Mouse (Mus musculus) spleen, adult 2 months (tissue): Measurements from ENCODE around the gene Sh2b3. TPM values are rescaled to one million over a fixed set of nuclear protein-coding genes. Genes with fewer than 3 reads are reported as not detected.

Experiments
- DNase-seq, 2 experiments: peaks; one replicate each; pipeline versions ENCODE4 v3.0.0 to v3.0.0-alpha.2; 2012 to 2021; ENCODE audit warnings: low spot score in 2 of 2, low read depth in 1 of 2
- H3K27ac ChIP-seq: fragments of 200-500 bp; 2 replicates; pipeline ENCODE4 v1.5.1; 2012; ENCODE audit warnings: low read length, inconsistent platforms; ENCODE audit not compliant: insufficient read depth
- H3K27me3 ChIP-seq: fragments of 200-500 bp; 2 replicates; pipeline ENCODE4 v1.6.1; 2012; ENCODE audit warnings: mild to moderate bottlenecking, moderate library complexity, low read length, inconsistent platforms; ENCODE audit not compliant: control insufficient read depth, insufficient read depth
- H3K36me3 ChIP-seq: fragments of 200-500 bp; 2 replicates; pipeline ENCODE4 v1.6.1; 2012; ENCODE audit warnings: mild to moderate bottlenecking, low read length, inconsistent platforms; ENCODE audit not compliant: control insufficient read depth, insufficient read depth
- H3K4me1 ChIP-seq: fragments of 200-500 bp; 2 replicates; pipeline ENCODE4 v1.6.1; 2011; ENCODE audit warnings: inconsistent platforms; ENCODE audit not compliant: control insufficient read depth, insufficient read depth, insufficient read length
- H3K4me3 ChIP-seq: fragments of 200-500 bp; 2 replicates; pipeline ENCODE4 v1.5.1; 2011; ENCODE audit warnings: mild to moderate bottlenecking, inconsistent platforms; ENCODE audit not compliant: insufficient read depth, insufficient read length; ENCODE audit errors: extremely low read depth
- CTCF ChIP-seq: fragments of 200-500 bp; IDR thresholded peaks from 2 replicates; pipeline ENCODE4 v1.5.1; 2011; ENCODE audit warnings: mild to moderate bottlenecking, inconsistent platforms; ENCODE audit not compliant: insufficient read depth, insufficient read length, insufficient replicate concordance; ENCODE audit errors: extremely low read depth
- POLR2A ChIP-seq: fragments of 200-500 bp; IDR thresholded peaks from 2 replicates; pipeline ENCODE4 v1.6.1; 2011; ENCODE audit warnings: low read depth, low read length, inconsistent platforms
- WGBS: fragments of 180-500 bp; shearing (Covaris S2); methylation state at CpG from one replicate; pipeline ENCODE4 v1.1.7; 2018; 5-methylcytosine and 5-hydroxymethylcytosine counted together
- polyA plus RNA-seq: library from polyadenylated mRNA; depleted of rRNA; stranded (reverse); fragments of >200 nt; gene quantifications from 2 replicates; pipeline ENCODE4 v1.2.3, GENCODE M21; 2012; rRNA removed

Sh2b3 gene
- polyA plus RNA-seq, 1 experiment: 118 TPM

DNA sequence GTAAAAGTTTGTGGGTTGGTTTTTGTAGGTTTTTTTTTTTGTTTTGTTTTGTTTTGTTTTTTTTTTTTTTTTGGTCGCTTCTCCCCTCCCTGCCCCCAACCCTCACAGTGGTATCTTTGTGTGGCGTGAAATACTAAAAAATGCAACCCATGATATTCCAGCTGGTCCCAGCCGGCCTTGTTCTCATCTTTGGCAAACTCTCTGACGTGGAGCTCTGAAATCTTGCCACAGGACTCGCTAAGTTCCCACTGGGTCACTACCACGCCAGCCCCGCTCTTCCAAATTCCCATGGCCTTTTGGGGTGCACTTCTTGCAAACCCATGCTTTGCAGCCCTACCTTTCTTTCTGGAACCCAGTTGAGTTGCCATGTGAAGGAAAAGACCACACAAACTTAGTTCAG lies 67.6 kb downstream of the Sh2b3 start:
- Histone ChIP-seq H3K36me3 (peaks cover 6% of the 10 kb centered on the region), H3K4me3 (no peak overlapping the region), H3K27me3 (no peaks in the 10 kb centered on the region), H3K4me1 (no peaks in the 10 kb centered on the region; the same call in 1 of the 2 replicates), H3K27ac (no peak overlapping the region)
- WGBS: 92% methylated on average over 7 of the region's 7 CpGs
- no peak for DNase-seq
- TF ChIP-seq POLR2A: no peak
- TF ChIP-seq CTCF: no peak

DNA sequence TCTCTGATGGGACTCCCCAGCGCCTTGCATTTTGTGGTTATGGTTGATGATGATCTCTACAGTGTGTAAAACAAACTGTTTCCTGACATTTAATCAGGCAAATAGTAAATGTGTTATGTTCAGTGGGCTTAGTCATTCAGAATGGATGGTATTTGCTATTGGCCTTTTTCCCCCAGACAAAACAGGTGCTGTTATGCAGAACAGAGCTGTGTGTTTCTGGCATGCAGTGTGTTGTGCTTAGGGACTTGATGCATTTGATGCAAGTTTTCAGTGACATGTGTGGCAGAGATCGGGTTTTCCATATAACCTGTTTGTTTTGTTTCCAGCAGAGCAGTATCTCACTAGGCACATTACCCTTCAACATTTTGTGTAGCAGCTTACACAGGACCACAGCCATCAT lies 69.9 kb downstream of the Sh2b3 start:
- no peaks in the 10 kb centered on the region; the same call in 1 of the 2 replicates for H3K4me1 ChIP-seq
- no peak for DNase-seq
- TF ChIP-seq POLR2A (no peak), CTCF (no peak)
- H3K27ac ChIP-seq: no peak overlapping the region
- H3K27me3 ChIP-seq: no peaks in the 10 kb centered on the region
- no peak overlapping the region for H3K4me3 ChIP-seq
- 79% methylated on average over 2 of the region's 2 CpGs for WGBS
- peaks cover under 1% of the 10 kb centered on the region for H3K36me3 ChIP-seq

DNA sequence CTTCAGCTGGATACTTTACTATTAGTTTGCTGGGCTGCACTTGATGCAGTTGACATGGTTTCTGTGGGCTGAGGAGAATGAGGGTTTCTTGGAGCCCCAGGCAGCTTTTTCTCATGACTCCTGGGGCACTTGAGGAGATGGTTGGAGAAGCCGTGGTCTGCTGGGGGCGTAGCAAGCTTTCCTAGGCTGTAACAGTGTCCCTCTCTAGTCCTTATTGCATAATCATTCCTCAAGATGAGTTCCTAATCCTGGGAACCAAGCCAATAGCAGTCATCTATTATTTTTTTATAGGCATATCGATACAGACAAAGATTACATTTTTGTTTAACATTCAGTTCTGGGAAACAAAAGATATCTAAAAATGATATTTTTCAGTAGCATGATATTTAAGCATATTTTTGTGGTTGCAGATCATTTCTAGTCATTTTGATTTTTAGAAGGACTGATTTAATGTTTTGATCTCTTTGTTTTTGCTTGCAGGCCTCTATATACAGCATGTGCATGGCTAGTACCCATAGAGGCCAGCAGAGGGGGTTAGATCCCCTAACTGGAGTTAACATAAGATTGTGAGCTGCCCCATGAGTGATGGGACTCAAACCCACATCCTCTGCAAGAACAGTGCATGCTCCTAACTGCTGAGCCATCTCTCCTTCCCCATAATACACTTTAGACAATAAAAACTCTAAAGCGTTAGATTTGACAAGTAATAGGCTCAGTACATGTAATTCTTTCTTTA lies 71.2 kb downstream of the Sh2b3 start:
- TF ChIP-seq POLR2A (no peak), CTCF (no peak)
- WGBS: 94% methylated on average over 4 of the region's 4 CpGs
- Histone ChIP-seq H3K36me3 (peaks cover 3% of the 10 kb centered on the region; the same call in 1 of the 2 replicates), H3K27ac (no peak overlapping the region), H3K27me3 (no peaks in the 10 kb centered on the region), H3K4me1 (no peaks in the 10 kb centered on the region; the same call in 1 of the 2 replicates), H3K4me3 (no peak overlapping the region)
- DNase-seq: no peak

Other genes starting within 250 kb of the Sh2b3 start
- 384 and 386 TPM in 2 replicates for gene Aldh2, start 243.8 kb downstream of the Sh2b3 start, polyA plus RNA-seq
- gene Acad12, start 218.7 kb downstream of the Sh2b3 start, polyA plus RNA-seq: 3.9 and 5.5 TPM in 2 replicates
- gene Acad10, start 177.1 kb downstream of the Sh2b3 start, polyA plus RNA-seq: 3.9 and 4.4 TPM in 2 replicates
- gene Brap, start 177.1 kb downstream of the Sh2b3 start, polyA plus RNA-seq: 17.9 and 22.5 TPM in 2 replicates
- gene Atxn2, start 126.3 kb downstream of the Sh2b3 start, polyA plus RNA-seq: 70.0 and 71.9 TPM in 2 replicates
- 5.1 and 5.9 TPM in 2 replicates for gene Pheta1, start 11.3 kb upstream of the Sh2b3 start, polyA plus RNA-seq
- 0.77 and 1.2 TPM in 2 replicates for gene Cux2, start 212.5 kb upstream of the Sh2b3 start, polyA plus RNA-seq